Mouse (Mus musculus) CD4-positive, CD25-positive, alpha-beta regulatory T cell, adult 4 months (primary cell): ENCODE measurements around the gene Csmd2. TPM values are rescaled to one million over a fixed set of nuclear protein-coding genes. Genes with fewer than 3 reads are reported as not detected.

ENCODE experiments used
- ATAC-seq: one replicate; pipeline ENCODE4 v1.8.0; 2017
- polyA plus RNA-seq, 2 experiments: library from polyadenylated mRNA; unstranded; fragments of 100-300 nt; shearing (Covaris generic); gene quantifications; one replicate each; pipeline ENCODE4 v1.2.1; 2017

Gene Csmd2
- polyA plus RNA-seq, 2 experiments from 2014 or later, result not detected

GRCm38 (mm10) chr4:128141161-128142101 lies 153.8 kb downstream of the Csmd2 start:
- ATAC-seq, result no peak

GRCm38 (mm10) chr4:128142279-128142678 lies 154.6 kb downstream of the Csmd2 start:
- no peak for ATAC-seq

- ATAC-seq, result no peak
These were observed 155.5 kb downstream of the Csmd2 start for GRCm38 (mm10) chr4:128143147-128143546.

- no peak for ATAC-seq
These were observed 161.9 kb downstream of the Csmd2 start for GRCm38 (mm10) chr4:128149524-128149923.

- ATAC-seq, result no peak
These were observed 164.4 kb downstream of the Csmd2 start for GRCm38 (mm10) chr4:128152066-128152465.

GRCm38 (mm10) chr4:128153144-128153543 lies 165.5 kb downstream of the Csmd2 start:
- ATAC-seq, result no peak

GRCm38 (mm10) chr4:128155226-128155625 lies 167.6 kb downstream of the Csmd2 start:
- no peak for ATAC-seq

GRCm38 (mm10) chr4:128160656-128161055 lies 173.0 kb downstream of the Csmd2 start:
- ATAC-seq, result no peak

GRCm38 (mm10) chr4:128170181-128170580 lies 182.5 kb downstream of the Csmd2 start:
- ATAC-seq, result no peak

GRCm38 (mm10) chr4:128171233-128171632 lies 183.6 kb downstream of the Csmd2 start:
- ATAC-seq, result no peak

- ATAC-seq, result no peak
These were observed 184.0 kb downstream of the Csmd2 start for GRCm38 (mm10) chr4:128171701-128172100.

- no peak for ATAC-seq
These were observed 191.3 kb downstream of the Csmd2 start for GRCm38 (mm10) chr4:128178974-128179373.

GRCm38 (mm10) chr4:128179581-128179980 lies 191.9 kb downstream of the Csmd2 start:
- ATAC-seq, result no peak

- no peak for ATAC-seq
These were observed 197.1 kb downstream of the Csmd2 start for GRCm38 (mm10) chr4:128184747-128185146.

- ATAC-seq, result no peak
These were observed 206.8 kb downstream of the Csmd2 start for GRCm38 (mm10) chr4:128194454-128194853.

- ATAC-seq, result no peak
These were observed 230.4 kb downstream of the Csmd2 start for GRCm38 (mm10) chr4:128217991-128218595.

GRCm38 (mm10) chr4:128224453-128224852 lies 236.8 kb downstream of the Csmd2 start:
- no peak for ATAC-seq

- no peak for ATAC-seq
These were observed 240.0 kb downstream of the Csmd2 start for GRCm38 (mm10) chr4:128227377-128228316.

GRCm38 (mm10) chr4:128233458-128233857 lies 245.8 kb downstream of the Csmd2 start:
- no peak for ATAC-seq

GRCm38 (mm10) chr4:128239113-128239512 lies 251.5 kb downstream of the Csmd2 start:
- no peak for ATAC-seq

- ATAC-seq, result no peak
These were observed 253.6 kb downstream of the Csmd2 start for GRCm38 (mm10) chr4:128241075-128241853.

GRCm38 (mm10) chr4:128241854-128242356 lies 254.2 kb downstream of the Csmd2 start:
- no peak for ATAC-seq
